In genomic region chr17:5679315-5679714, GRCm38 (mm10) we compare ENCODE assay signal across 16 mouse cellular contexts.
"Had no signal": no experiment of that assay in that cellular context is flagged by ENCODE, and none has a peak within 500 bp of the region (broad histone marks: within the 10 kb centered on the region; RNA-seq: fewer than 3 reads in every experiment).

No protein-coding gene starts in this region.

- ATAC-seq: liver, embryonic 12.5 days; midbrain, embryonic 16.5 days had no signal

- H3K9ac ChIP-seq: limb, embryonic 15.5 days; liver, embryonic 12.5 days; lung, embryonic 14.5 days; neural tube, embryonic 15.5 days; stomach, embryonic 15.5 days had no signal

- H3K27me3 ChIP-seq: limb, embryonic 15.5 days; liver, embryonic 12.5 days; neural tube, embryonic 15.5 days; stomach, embryonic 15.5 days had no signal

- H3K4me1 ChIP-seq: limb, embryonic 15.5 days; stomach, embryonic 15.5 days had no signal

- H3K4me3 ChIP-seq: limb, embryonic 15.5 days; liver, embryonic 12.5 days; neural tube, embryonic 15.5 days; stomach, embryonic 15.5 days had no signal

- H3K4me2 ChIP-seq: limb, embryonic 15.5 days; liver, embryonic 12.5 days; lung, embryonic 14.5 days; midbrain, embryonic 11.5 days; neural tube, embryonic 15.5 days; stomach, embryonic 15.5 days had no signal

- H3K9me3 ChIP-seq: limb, embryonic 15.5 days; liver, embryonic 12.5 days; neural tube, embryonic 15.5 days; stomach, embryonic 15.5 days had no signal

- H3K36me3 ChIP-seq: limb, embryonic 15.5 days; liver, embryonic 12.5 days; neural tube, embryonic 15.5 days; stomach, embryonic 15.5 days had no signal

- H3K27ac ChIP-seq: limb, embryonic 15.5 days; liver, embryonic 12.5 days; neural tube, embryonic 15.5 days; stomach, embryonic 15.5 days had no signal

- DNase-seq: kidney, adult 2 months; kidney, postnatal 25 days; layer of hippocampus, adult 9-11 months; layer of hippocampus, postnatal 36 days; lung, embryonic 14.5 days; lung, postnatal 10 days; lung, postnatal 4 days; right cerebral cortex, postnatal 14 days; thymus, adult 2 months; thymus, postnatal 25 days had no signal
